Mouse (Mus musculus): ENCODE data around the gene Col23a1.

DNA sequence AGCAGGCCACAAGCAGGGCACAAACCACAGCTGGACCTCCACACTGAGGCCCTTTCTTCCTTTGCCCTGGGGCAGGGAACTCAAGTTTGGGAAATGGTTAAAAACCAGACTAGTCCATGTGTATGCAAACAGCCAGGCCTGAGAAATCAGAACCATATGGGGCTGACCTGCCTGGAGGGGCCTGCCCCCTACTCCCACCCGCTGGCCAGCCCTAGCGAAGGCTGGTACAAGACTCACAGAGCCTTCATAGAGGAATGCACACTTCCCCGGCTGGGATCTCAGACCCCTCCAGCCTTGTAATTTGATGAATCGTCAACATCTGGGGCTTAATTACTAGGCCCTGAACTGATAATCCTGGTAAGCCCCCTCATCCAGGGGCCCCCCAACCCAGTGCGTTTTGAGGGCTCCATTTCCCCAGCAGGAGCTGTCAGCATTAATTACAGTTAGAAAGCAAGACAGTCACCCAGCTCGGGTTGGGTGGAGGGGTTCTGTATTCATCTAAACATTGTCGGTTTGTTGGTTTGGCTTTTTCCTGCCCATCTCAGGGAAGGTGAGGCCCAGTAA, 253.8 kb downstream of the Col23a1 start:
- TF ChIP-seq POLR2AphosphoS5 (IDR thresholded peaks at IDR 0.05; ENCODE audit: insufficient replicate concordance, low read depth, low read length), result no peak
- no peak for TF ChIP-seq CTCF (IDR thresholded peaks at IDR 0.05; ENCODE audit: low read depth, low read length)
